Mouse (Mus musculus) thymus, postnatal 0 days (tissue): Measurements from ENCODE around the gene Znrf3. TPM values are rescaled to one million over a fixed set of nuclear protein-coding genes. Genes with fewer than 3 reads are reported as not detected.
"Not testable (repeated sequence)": the region's sequence is repeated elsewhere in the genome, so short reads cannot be mapped to it uniquely, and the experiment has no call there.

Experiments
- DNase-seq: peaks from one replicate; pipeline ENCODE4 v3.0.0-alpha.2; 2015; ENCODE audit warnings: low spot score
- polyA plus RNA-seq: library from polyadenylated mRNA; unstranded; fragments of >200 nt; fragmentation: Nextera tagmentation; extraction: Ambion mirVana; gene quantifications from 2 replicates; pipeline ENCODE4 v1.2.1, GENCODE M21; 2015

Gene Znrf3
- polyA plus RNA-seq, result 7.4 and 10.9 TPM in 2 replicates

- DNase-seq, result peak; percentile 96
Observed at GRCm38 (mm10) chr11:5444599-5445451, at the start of gene Znrf3. Znrf3 (minus strand) TSS chr11:5444847.

- no peak for DNase-seq
Observed at GRCm38 (mm10) chr11:5493869-5494268, 49.2 kb upstream of the Znrf3 start.

GRCm38 (mm10) chr11:5491912-5492311 is 47.3 kb upstream of the Znrf3 start:
- DNase-seq, result no peak

- DNase-seq, result no peak
Observed at GRCm38 (mm10) chr11:5490989-5491656, 46.5 kb upstream of the Znrf3 start.

- not testable (repeated sequence) for DNase-seq
Observed at GRCm38 (mm10) chr11:5489433-5489832, 44.8 kb upstream of the Znrf3 start.

GRCm38 (mm10) chr11:5485193-5486011 is 40.8 kb upstream of the Znrf3 start:
- peak; percentile 94 for DNase-seq

- DNase-seq, result no peak
Observed at GRCm38 (mm10) chr11:5482581-5482980, 37.9 kb upstream of the Znrf3 start.

GRCm38 (mm10) chr11:5478831-5479230 is 34.2 kb upstream of the Znrf3 start:
- no peak for DNase-seq

GRCm38 (mm10) chr11:5478193-5478592 is 33.5 kb upstream of the Znrf3 start:
- DNase-seq, result no peak

- no peak for DNase-seq
Observed at GRCm38 (mm10) chr11:5476806-5477205, 32.2 kb upstream of the Znrf3 start.

GRCm38 (mm10) chr11:5475556-5476118 is 31.0 kb upstream of the Znrf3 start:
- DNase-seq, result not testable (repeated sequence)

GRCm38 (mm10) chr11:5474130-5474529 is 29.5 kb upstream of the Znrf3 start:
- peak; percentile 82 for DNase-seq

- DNase-seq, result no peak
Observed at GRCm38 (mm10) chr11:5470055-5470454, 25.4 kb upstream of the Znrf3 start.

GRCm38 (mm10) chr11:5469084-5469483 is 24.4 kb upstream of the Znrf3 start:
- peak; percentile 57 for DNase-seq

- peak; percentile 80 for DNase-seq
Observed at GRCm38 (mm10) chr11:5468471-5468870, 23.8 kb upstream of the Znrf3 start.

- no peak for DNase-seq
Observed at GRCm38 (mm10) chr11:5451923-5452322, 7.3 kb upstream of the Znrf3 start.

- peak; percentile 11 for DNase-seq
Observed at GRCm38 (mm10) chr11:5451341-5451740, 6.7 kb upstream of the Znrf3 start.

- DNase-seq, result no peak
Observed at GRCm38 (mm10) chr11:5450701-5451100, 6.1 kb upstream of the Znrf3 start.

- no peak for DNase-seq
Observed at GRCm38 (mm10) chr11:5445452-5445953, 856 bp upstream of the Znrf3 start.

GRCm38 (mm10) chr11:5444234-5444598 is 431 bp downstream of the Znrf3 start:
- peak; percentile 49 for DNase-seq
